Mouse (Mus musculus): ENCODE measurements around the gene Ptpn20.

Ptpn20 gene

GRCm38 (mm10) chr14:33588951-33589350, at the start of gene Ptpn20:
Ptpn20 (plus strand) TSS chr14:33589207.
- DNase-seq (ENCODE audit: low read depth, low spot score), result no peak

GRCm38 (mm10) chr14:33539559-33540167, 49.3 kb upstream of the Ptpn20 start:
- DNase-seq (ENCODE audit: low read depth, low spot score), result no peak

GRCm38 (mm10) chr14:33545565-33546143, 43.4 kb upstream of the Ptpn20 start:
- DNase-seq (ENCODE audit: low read depth, low spot score), result no peak

- DNase-seq (ENCODE audit: low read depth, low spot score), result no peak
Observed at GRCm38 (mm10) chr14:33548650-33549049, 40.4 kb upstream of the Ptpn20 start.

- no peak for DNase-seq (ENCODE audit: low read depth, low spot score)
Observed at GRCm38 (mm10) chr14:33549856-33550255, 39.2 kb upstream of the Ptpn20 start.

- no peak for DNase-seq (ENCODE audit: low read depth, low spot score)
Observed at GRCm38 (mm10) chr14:33570737-33571136, 18.3 kb upstream of the Ptpn20 start.

- no peak for DNase-seq (ENCODE audit: low read depth, low spot score)
Observed at GRCm38 (mm10) chr14:33573643-33574042, 15.4 kb upstream of the Ptpn20 start.

GRCm38 (mm10) chr14:33579771-33580484, 9.1 kb upstream of the Ptpn20 start:
- DNase-seq (ENCODE audit: low read depth, low spot score), result no peak

- DNase-seq (ENCODE audit: low read depth, low spot score), result no peak
Observed at GRCm38 (mm10) chr14:33598376-33599130, 9.5 kb downstream of the Ptpn20 start.

GRCm38 (mm10) chr14:33607431-33607830, 18.4 kb downstream of the Ptpn20 start:
- no peak for DNase-seq (ENCODE audit: low read depth, low spot score)

- no peak for DNase-seq (ENCODE audit: low read depth, low spot score)
Observed at GRCm38 (mm10) chr14:33625036-33625435, 36.0 kb downstream of the Ptpn20 start.

GRCm38 (mm10) chr14:33632790-33633372, 43.9 kb downstream of the Ptpn20 start:
- no peak for DNase-seq (ENCODE audit: low read depth, low spot score)

- DNase-seq (ENCODE audit: low read depth, low spot score), result no peak
Observed at GRCm38 (mm10) chr14:33634354-33634753, 45.3 kb downstream of the Ptpn20 start.

GRCm38 (mm10) chr14:33634774-33635173, 45.8 kb downstream of the Ptpn20 start:
- no peak for DNase-seq (ENCODE audit: low read depth, low spot score)

- no peak for DNase-seq (ENCODE audit: low read depth, low spot score)
Observed at GRCm38 (mm10) chr14:33639357-33639756, 50.4 kb downstream of the Ptpn20 start.

- no peak for DNase-seq (ENCODE audit: low read depth, low spot score)
Observed at GRCm38 (mm10) chr14:33650721-33651120, 61.7 kb downstream of the Ptpn20 start.

GRCm38 (mm10) chr14:33657471-33657901, 68.5 kb downstream of the Ptpn20 start:
- no peak for DNase-seq (ENCODE audit: low read depth, low spot score)

GRCm38 (mm10) chr14:33658331-33658730, 69.3 kb downstream of the Ptpn20 start:
- no peak for DNase-seq (ENCODE audit: low read depth, low spot score)

- no peak for DNase-seq (ENCODE audit: low read depth, low spot score)
Observed at GRCm38 (mm10) chr14:33662080-33662479, 73.1 kb downstream of the Ptpn20 start.

- DNase-seq (ENCODE audit: low read depth, low spot score), result no peak
Observed at GRCm38 (mm10) chr14:33666301-33666700, 77.3 kb downstream of the Ptpn20 start.

- no peak for DNase-seq (ENCODE audit: low read depth, low spot score)
Observed at GRCm38 (mm10) chr14:33669891-33670290, 80.9 kb downstream of the Ptpn20 start.
